Mouse (Mus musculus): Measurements from ENCODE around the gene Cald1. TPM values are rescaled to one million over a fixed set of nuclear protein-coding genes. Genes with fewer than 3 reads are reported as not detected.
A peak's percentile ranks its signal among the peaks of the same experiment; 100 is the strongest.

Cald1 gene
- total and polyA plus RNA-seq, 2 experiments from 2014 or later = 28.5 to 40.8 TPM

DNA sequence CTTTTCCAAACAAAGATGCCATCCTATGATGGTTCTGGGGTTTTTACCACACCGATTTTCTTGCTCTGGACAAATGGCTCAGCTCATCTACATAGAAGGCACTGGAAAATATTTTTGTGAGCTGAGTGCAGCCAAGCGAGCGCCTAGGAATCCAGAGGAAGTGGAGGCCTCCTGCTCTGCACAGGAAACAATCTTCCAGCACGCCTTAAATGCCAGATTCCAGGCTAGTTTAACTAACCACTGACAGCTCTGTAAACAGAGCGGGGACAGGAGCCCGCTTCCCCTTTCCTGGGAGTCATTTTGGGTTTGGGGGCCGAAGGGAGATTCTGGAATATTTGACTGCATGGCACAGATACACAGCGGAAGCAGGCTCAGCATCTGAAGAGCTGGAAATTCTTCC lies 86.6 kb downstream of the Cald1 start:
- Histone ChIP-seq H3K36me3 (ENCODE audit: insufficient read depth) (no peaks in the 10 kb centered on the region), H3K27me3 (ENCODE audit: insufficient read depth, low read length) (no peaks in the 10 kb centered on the region), H3K4me2 (ENCODE audit: low read depth) (no peak overlapping the region), H3K9ac (no peak overlapping the region), H3K4me3 (ENCODE audit: low read depth, low read length) (no peak overlapping the region), H3K4me1 (ENCODE audit: insufficient read depth) (no peaks in the 10 kb centered on the region), H3K27ac (ENCODE audit: low read depth, low read length) (no peak overlapping the region), H3K9me3 (ENCODE audit: low read length) (no peaks in the 10 kb centered on the region)
- no peak for TF ChIP-seq CTCF (IDR thresholded peaks at IDR 0.05; ENCODE audit: low read depth)
- no peak for DNase-seq
- no peak for ATAC-seq
- WGBS = 43% methylated on average over 8 of the region's 8 CpGs

DNA sequence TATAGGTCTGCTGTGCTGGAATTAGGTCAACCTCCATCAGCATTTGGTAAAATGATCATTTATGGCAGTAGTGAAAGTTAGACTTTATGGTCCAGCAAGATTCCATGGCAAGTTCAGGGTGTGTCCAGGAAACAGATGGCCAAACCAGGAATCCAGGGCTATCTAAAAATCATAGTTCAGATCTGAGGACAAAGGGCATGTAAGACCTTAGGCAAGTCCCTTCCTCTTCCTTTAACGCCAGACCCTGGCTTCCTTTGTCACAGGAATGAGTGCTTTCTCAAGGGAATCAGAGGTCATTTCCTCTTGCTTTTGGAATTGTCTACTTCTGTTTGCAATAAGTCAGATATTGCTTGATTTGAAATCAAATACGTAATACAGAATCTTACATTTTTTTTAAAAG lies 90.7 kb downstream of the Cald1 start:
- H3K9ac ChIP-seq = no peak overlapping the region
- no peak overlapping the region for H3K4me3 ChIP-seq (ENCODE audit: low read depth, low read length)
- H3K4me1 ChIP-seq (ENCODE audit: insufficient read depth) = no peaks in the 10 kb centered on the region
- TF ChIP-seq CTCF (IDR thresholded peaks at IDR 0.05; ENCODE audit: low read depth) = no peak
- H3K36me3 ChIP-seq (ENCODE audit: insufficient read depth) = no peaks in the 10 kb centered on the region
- no peak for ATAC-seq
- H3K27ac ChIP-seq (ENCODE audit: low read depth, low read length) = no peak overlapping the region
- no peak overlapping the region for H3K4me2 ChIP-seq (ENCODE audit: low read depth)
- 91% methylated on average over 2 of the region's 2 CpGs for WGBS
- no peaks in the 10 kb centered on the region for H3K9me3 ChIP-seq (ENCODE audit: low read length)
- DNase-seq = no peak
- H3K27me3 ChIP-seq (ENCODE audit: insufficient read depth, low read length) = no peaks in the 10 kb centered on the region

DNA sequence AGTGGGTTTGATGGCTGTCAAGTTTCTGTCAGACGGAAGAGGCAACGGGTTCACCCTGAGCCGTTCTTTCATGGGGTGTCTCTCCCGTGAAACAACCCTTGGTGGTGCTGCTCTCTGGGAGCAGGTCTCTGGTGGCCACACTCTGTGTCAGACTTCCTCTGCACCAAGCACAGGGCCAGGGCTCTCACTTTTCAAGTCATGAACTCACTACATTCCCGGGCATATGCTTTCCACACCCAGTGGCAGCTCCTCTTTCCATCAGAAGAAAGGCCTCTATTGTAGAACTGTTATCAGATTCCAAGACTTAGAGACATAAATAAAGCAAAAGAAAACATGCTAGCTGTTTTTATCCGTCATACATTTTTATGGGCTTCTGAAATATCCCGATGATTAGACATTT lies 93.1 kb downstream of the Cald1 start:
- Histone ChIP-seq H3K27ac (ENCODE audit: low read depth, low read length) (no peak overlapping the region), H3K4me1 (ENCODE audit: insufficient read depth) (no peaks in the 10 kb centered on the region), H3K9me3 (ENCODE audit: low read length) (no peaks in the 10 kb centered on the region), H3K4me2 (ENCODE audit: low read depth) (no peak overlapping the region), H3K27me3 (ENCODE audit: insufficient read depth, low read length) (no peaks in the 10 kb centered on the region), H3K9ac (no peak overlapping the region), H3K36me3 (ENCODE audit: insufficient read depth) (no peaks in the 10 kb centered on the region), H3K4me3 (ENCODE audit: low read depth, low read length) (no peak overlapping the region)
- no peak for ATAC-seq
- no peak for TF ChIP-seq CTCF (IDR thresholded peaks at IDR 0.05; ENCODE audit: low read depth)
- 82% methylated on average over 7 of the region's 7 CpGs for WGBS
- DNase-seq = no peak

DNA sequence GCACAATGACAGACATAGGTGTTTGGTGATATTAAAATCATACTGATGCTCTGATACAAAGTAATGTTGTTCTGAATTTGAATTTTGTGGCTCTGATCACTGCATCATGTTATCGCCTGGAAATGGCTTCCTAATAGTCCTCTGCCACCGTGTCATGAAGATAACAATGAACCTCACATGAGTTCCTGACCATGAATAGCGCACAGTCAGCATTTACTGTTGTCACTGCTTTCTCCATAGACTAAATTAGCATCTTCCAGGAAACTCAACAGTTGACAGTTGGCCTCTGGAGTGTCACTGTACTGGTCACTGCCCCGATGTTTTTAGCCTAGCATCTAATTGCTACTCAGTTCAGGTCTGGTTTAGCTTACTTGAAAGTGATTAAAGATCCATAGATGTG lies 95.8 kb downstream of the Cald1 start:
- 91% methylated on average over 4 of the region's 4 CpGs for WGBS
- no peaks in the 10 kb centered on the region for H3K4me1 ChIP-seq (ENCODE audit: insufficient read depth)
- no peak overlapping the region for H3K4me3 ChIP-seq (ENCODE audit: low read depth, low read length)
- ATAC-seq (no peak), DNase-seq (no peak)
- H3K4me2 ChIP-seq (ENCODE audit: low read depth) = no peak overlapping the region
- no peak overlapping the region for H3K27ac ChIP-seq (ENCODE audit: low read depth, low read length)
- no peaks in the 10 kb centered on the region for H3K27me3 ChIP-seq (ENCODE audit: insufficient read depth, low read length)
- no peaks in the 10 kb centered on the region for H3K36me3 ChIP-seq (ENCODE audit: insufficient read depth)
- TF ChIP-seq CTCF (IDR thresholded peaks at IDR 0.05; ENCODE audit: low read depth) = no peak
- H3K9me3 ChIP-seq (ENCODE audit: low read length) = no peaks in the 10 kb centered on the region
- no peak overlapping the region for H3K9ac ChIP-seq

DNA sequence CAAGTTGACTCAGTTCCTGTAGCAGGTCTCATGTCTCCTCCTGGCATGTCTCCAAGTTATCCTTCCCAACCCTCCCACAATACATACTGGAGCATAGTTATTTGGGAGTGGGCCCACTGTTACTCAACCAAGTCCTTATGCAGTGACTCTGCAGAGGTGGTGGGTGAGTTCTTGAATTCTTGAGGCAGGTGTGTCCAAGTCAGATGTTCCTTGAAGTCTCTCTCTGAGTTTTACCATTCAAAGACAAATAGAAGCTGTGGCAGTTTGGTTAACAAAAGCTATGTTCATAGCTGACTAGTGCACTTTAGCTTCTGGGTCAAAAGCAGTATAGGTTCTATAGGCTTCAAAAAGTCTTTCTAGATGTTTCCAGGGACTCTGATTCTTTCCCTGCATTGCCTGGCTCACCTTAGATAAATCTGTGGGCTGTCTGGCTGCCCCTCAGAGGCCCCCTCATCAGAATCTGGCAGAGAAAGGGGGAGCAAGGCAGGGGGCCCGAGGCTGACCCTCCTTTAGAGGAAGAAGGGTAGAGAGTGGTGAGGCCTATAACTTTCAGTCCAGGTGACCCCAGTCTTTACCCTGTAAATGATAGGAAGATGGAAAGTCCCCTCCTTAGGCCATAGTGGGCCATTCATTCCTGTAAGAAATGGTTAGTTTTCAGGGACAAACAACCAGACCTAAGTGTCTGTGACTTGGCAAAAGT lies 105.3 kb downstream of the Cald1 start:
- H3K9me3 ChIP-seq (ENCODE audit: low read length) = no peaks in the 10 kb centered on the region
- 75% methylated on average over 1 of the region's 1 CpGs for WGBS
- H3K4me2 ChIP-seq (ENCODE audit: low read depth) = no peak overlapping the region
- H3K9ac ChIP-seq = no peak overlapping the region
- H3K27ac ChIP-seq (ENCODE audit: low read depth, low read length) = no peak overlapping the region
- no peak overlapping the region for H3K4me3 ChIP-seq (ENCODE audit: low read depth, low read length)
- no peak for ATAC-seq
- no peak for DNase-seq
- H3K4me1 ChIP-seq (ENCODE audit: insufficient read depth) = peaks cover 5% of the 10 kb centered on the region; the same call in 1 of the 2 replicates
- H3K36me3 ChIP-seq (ENCODE audit: insufficient read depth) = no peaks in the 10 kb centered on the region
- TF ChIP-seq CTCF (IDR thresholded peaks at IDR 0.05; ENCODE audit: low read depth) = no peak
- H3K27me3 ChIP-seq (ENCODE audit: insufficient read depth, low read length) = no peaks in the 10 kb centered on the region

DNA sequence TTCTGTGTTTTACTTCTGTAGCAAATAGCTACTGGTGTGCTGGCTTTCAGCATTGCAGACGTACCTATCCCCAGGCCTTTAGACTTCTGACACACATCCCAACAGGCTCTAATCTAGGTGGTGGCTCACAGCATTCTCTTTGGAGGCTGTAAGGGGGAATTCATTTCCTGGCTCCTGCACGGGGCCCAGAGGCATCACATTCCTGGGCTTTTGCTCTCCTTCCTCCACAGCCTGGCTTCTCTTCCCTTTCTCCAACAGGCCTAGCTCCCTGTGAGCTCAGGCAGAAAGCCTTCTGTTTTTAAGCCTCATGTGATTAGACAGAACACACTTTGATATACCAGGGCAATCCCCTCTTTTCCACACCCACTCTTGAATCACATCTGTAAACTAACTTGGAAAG lies 109.2 kb downstream of the Cald1 start:
- no peak overlapping the region for H3K9ac ChIP-seq
- ATAC-seq (no peak), DNase-seq (no peak)
- peaks cover 18% of the 10 kb centered on the region; the same call in 1 of the 2 replicates for H3K4me1 ChIP-seq (ENCODE audit: insufficient read depth)
- H3K27ac ChIP-seq (ENCODE audit: low read depth, low read length) = no peak overlapping the region
- no peaks in the 10 kb centered on the region for H3K27me3 ChIP-seq (ENCODE audit: insufficient read depth, low read length)
- H3K9me3 ChIP-seq (ENCODE audit: low read length) = no peaks in the 10 kb centered on the region
- no peak overlapping the region for H3K4me3 ChIP-seq (ENCODE audit: low read depth, low read length)
- no peak for TF ChIP-seq CTCF (IDR thresholded peaks at IDR 0.05; ENCODE audit: low read depth)
- H3K36me3 ChIP-seq (ENCODE audit: insufficient read depth) = no peaks in the 10 kb centered on the region
- no peak overlapping the region for H3K4me2 ChIP-seq (ENCODE audit: low read depth)
- WGBS = 47% methylated on average over 2 of the region's 2 CpGs

DNA sequence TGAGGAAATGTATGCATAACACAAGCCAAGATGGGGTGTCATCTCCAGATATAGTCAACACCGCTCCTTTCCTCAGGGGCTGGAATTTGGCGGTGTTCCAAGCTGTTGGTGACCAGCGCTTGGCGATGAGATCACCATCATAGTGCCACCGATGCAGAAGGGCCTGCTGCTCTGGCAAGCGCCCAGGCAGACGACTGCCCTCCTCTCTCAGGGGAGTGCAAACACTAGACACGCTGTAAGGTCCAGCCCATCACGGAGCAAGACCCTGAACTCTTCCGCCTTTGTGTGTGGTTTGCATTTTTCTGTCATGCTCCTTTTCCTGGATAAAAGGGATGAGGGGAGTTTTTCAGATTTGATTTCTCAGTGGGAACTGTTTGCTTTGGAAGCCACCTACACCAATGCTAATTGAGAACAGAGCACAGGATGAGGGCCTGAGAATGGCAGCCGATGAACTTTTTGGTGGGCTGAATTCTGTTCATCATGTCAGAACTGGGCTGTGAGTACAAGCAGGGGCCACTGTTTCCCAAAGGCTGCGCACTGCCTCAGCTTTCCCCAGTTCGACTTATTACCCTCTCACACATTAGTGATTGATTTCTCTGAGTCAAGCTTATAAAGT lies 110.5 kb downstream of the Cald1 start:
- peak; percentile 69 for ATAC-seq
- 10% methylated on average over 13 of the region's 13 CpGs for WGBS
- Histone ChIP-seq H3K4me2 (ENCODE audit: low read depth) (peak overlapping the region; percentile 88), H3K27me3 (ENCODE audit: insufficient read depth, low read length) (no peaks in the 10 kb centered on the region), H3K4me3 (ENCODE audit: low read depth, low read length) (peak overlapping the region; percentile 63), H3K9ac (peak overlapping the region; percentile 70), H3K27ac (ENCODE audit: low read depth, low read length) (no peak overlapping the region), H3K9me3 (ENCODE audit: low read length) (no peaks in the 10 kb centered on the region), H3K4me1 (ENCODE audit: insufficient read depth) (peaks cover 18% of the 10 kb centered on the region; the same call in 1 of the 2 replicates), H3K36me3 (ENCODE audit: insufficient read depth) (no peaks in the 10 kb centered on the region)
- TF ChIP-seq CTCF (IDR thresholded peaks at IDR 0.05; ENCODE audit: low read depth) = no peak
- DNase-seq = peak; percentile 50
